Mouse (Mus musculus) erythroblast, embryonic 14.5 days (primary cell): ENCODE measurements at regions not wholly inside any gene's neighbourhood (a gene's known extent, or its start where the extent isn't known, plus 50 kb on each side); places are given as distances from the start of the nearest gene placed in this dataset.

Experiments
- H3K27me3 ChIP-seq: 2 replicates; pipeline ENCODE4 v1.6.1; 2012; ENCODE audit warnings: inconsistent platforms; ENCODE audit not compliant: control insufficient read depth
- H3K36me3 ChIP-seq: 2 replicates; pipeline ENCODE4 v1.6.1; 2012; ENCODE audit warnings: mild to moderate bottlenecking, inconsistent platforms; ENCODE audit not compliant: control insufficient read depth
- H3K4me1 ChIP-seq: 2 replicates; pipeline ENCODE4 v1.6.1; 2012; ENCODE audit warnings: inconsistent platforms; ENCODE audit not compliant: control insufficient read depth
- H3K4me3 ChIP-seq: replicated peaks from 2 replicates; pipeline ENCODE3; 2012; ENCODE audit warnings: moderate library complexity, mild to moderate bottlenecking, inconsistent platforms
- H3K9me3 ChIP-seq: 2 replicates; pipeline ENCODE4 v1.6.1; 2012; ENCODE audit warnings: low read length, inconsistent platforms, mixed read lengths; ENCODE audit not compliant: control insufficient read depth
- GATA1 ChIP-seq: IDR thresholded peaks from 2 replicates; pipeline ENCODE4 v1.6.1; 2012; ENCODE audit warnings: low read length, inconsistent platforms, mixed read lengths
- TAL1 ChIP-seq: IDR thresholded peaks from 3 replicates; pipeline ENCODE4 v1.6.1; 2012; ENCODE audit warnings: low read length, inconsistent platforms, mixed read lengths

GRCm38 (mm10) chr10:37416321-37416720 is 277.6 kb upstream of the Marcks start:
- Histone ChIP-seq H3K4me1 (no peaks in the 10 kb centered on the region), H3K4me3 (no peak overlapping the region), H3K27me3 (no peaks in the 10 kb centered on the region), H3K36me3 (no peaks in the 10 kb centered on the region), H3K9me3 (no peaks in the 10 kb centered on the region)
- TF ChIP-seq GATA1 (no peak), TAL1 (no peak)

- H3K36me3 ChIP-seq = no peaks in the 10 kb centered on the region
- H3K9me3 ChIP-seq = no peaks in the 10 kb centered on the region
- TF ChIP-seq GATA1 (no peak), TAL1 (no peak)
Measured at GRCm38 (mm10) chr10:37412401-37412800, 273.7 kb upstream of the Marcks start.

GRCm38 (mm10) chr10:37409749-37410148 is 271.0 kb upstream of the Marcks start:
- TF ChIP-seq GATA1 (no peak), TAL1 (no peak)
- Histone ChIP-seq H3K4me1 (no peaks in the 10 kb centered on the region), H3K36me3 (no peaks in the 10 kb centered on the region), H3K27me3 (no peaks in the 10 kb centered on the region), H3K9me3 (no peaks in the 10 kb centered on the region), H3K4me3 (no peak overlapping the region)

More at GRCm38 (mm10) chr10:37412401-37412800, 273.7 kb upstream of the Marcks start:
- no peak overlapping the region for H3K4me3 ChIP-seq
- no peaks in the 10 kb centered on the region for H3K27me3 ChIP-seq
- H3K4me1 ChIP-seq = no peaks in the 10 kb centered on the region

GRCm38 (mm10) chr10:37407487-37407886 is 268.8 kb upstream of the Marcks start:
- H3K36me3 ChIP-seq = no peaks in the 10 kb centered on the region
- no peaks in the 10 kb centered on the region for H3K9me3 ChIP-seq
- TF ChIP-seq TAL1 (no peak), GATA1 (no peak)
- no peaks in the 10 kb centered on the region for H3K4me1 ChIP-seq
- no peak overlapping the region for H3K4me3 ChIP-seq
- H3K27me3 ChIP-seq = no peaks in the 10 kb centered on the region

GRCm38 (mm10) chr10:37404933-37405332 is 266.2 kb upstream of the Marcks start:
- Histone ChIP-seq H3K9me3 (no peaks in the 10 kb centered on the region), H3K36me3 (no peaks in the 10 kb centered on the region), H3K4me1 (no peaks in the 10 kb centered on the region), H3K27me3 (no peaks in the 10 kb centered on the region), H3K4me3 (no peak overlapping the region)
- no peak for TF ChIP-seq GATA1
- TF ChIP-seq TAL1 = no peak

- no peaks in the 10 kb centered on the region for H3K4me1 ChIP-seq
- no peaks in the 10 kb centered on the region for H3K9me3 ChIP-seq
- H3K4me3 ChIP-seq = no peak overlapping the region
- no peak for TF ChIP-seq GATA1
- TF ChIP-seq TAL1 = no peak
- H3K36me3 ChIP-seq = no peaks in the 10 kb centered on the region
- no peaks in the 10 kb centered on the region for H3K27me3 ChIP-seq
Measured at GRCm38 (mm10) chr10:37404407-37404806, 265.7 kb upstream of the Marcks start.

GRCm38 (mm10) chr10:37402376-37402775 is 263.7 kb upstream of the Marcks start:
- H3K9me3 ChIP-seq = no peaks in the 10 kb centered on the region
- H3K4me3 ChIP-seq = no peak overlapping the region
- H3K27me3 ChIP-seq = peaks cover 2% of the 10 kb centered on the region; the same call in 1 of the 2 replicates
- H3K4me1 ChIP-seq = no peaks in the 10 kb centered on the region
- TF ChIP-seq TAL1 (no peak), GATA1 (no peak)
- no peaks in the 10 kb centered on the region for H3K36me3 ChIP-seq

- Histone ChIP-seq H3K4me3 (no peak overlapping the region), H3K36me3 (no peaks in the 10 kb centered on the region), H3K4me1 (no peaks in the 10 kb centered on the region), H3K27me3 (peaks cover 2% of the 10 kb centered on the region; the same call in 1 of the 2 replicates), H3K9me3 (no peaks in the 10 kb centered on the region)
- TF ChIP-seq GATA1 = no peak
- TF ChIP-seq TAL1 = no peak
Measured at GRCm38 (mm10) chr10:37400991-37401390, 262.3 kb upstream of the Marcks start.

GRCm38 (mm10) chr10:37400379-37400778 is 261.7 kb upstream of the Marcks start:
- H3K36me3 ChIP-seq = no peaks in the 10 kb centered on the region
- H3K4me1 ChIP-seq = no peaks in the 10 kb centered on the region
- H3K4me3 ChIP-seq = no peak overlapping the region
- no peaks in the 10 kb centered on the region for H3K9me3 ChIP-seq
- H3K27me3 ChIP-seq = peaks cover 2% of the 10 kb centered on the region; the same call in 1 of the 2 replicates
- no peak for TF ChIP-seq TAL1
- no peak for TF ChIP-seq GATA1

- no peaks in the 10 kb centered on the region for H3K4me1 ChIP-seq
- TF ChIP-seq TAL1 = no peak
- TF ChIP-seq GATA1 = no peak
- no peaks in the 10 kb centered on the region for H3K9me3 ChIP-seq
- peaks cover 2% of the 10 kb centered on the region; the same call in 1 of the 2 replicates for H3K27me3 ChIP-seq
- peak overlapping the region; percentile 18 for H3K4me3 ChIP-seq
- H3K36me3 ChIP-seq = no peaks in the 10 kb centered on the region
Measured at GRCm38 (mm10) chr10:37397271-37397991, 258.7 kb upstream of the Marcks start.
